Mouse (Mus musculus) Patski (cell line): ENCODE measurements around the gene Rufy4. TPM values are rescaled to one million over a fixed set of nuclear protein-coding genes. Genes with fewer than 3 reads are reported as not detected.

Experiments
- ATAC-seq: fragments of 100-300 bp; one replicate; pipeline ENCODE4 v1.8.0; 2021
- CTCF ChIA-PET: fragments of 350-600 bp; sonication (Branson Sonifier 250); formaldehyde crosslinking; loops from one replicate; lab custom pipeline; 2022; ENCODE audit warnings: inconsistent platforms; lab: Charles Lee
- POLR2A ChIA-PET: fragments of 350-600 bp; sonication (Branson Sonifier 250); formaldehyde crosslinking; loops from one replicate; lab custom pipeline; 2022; ENCODE audit warnings: antibody characterized with exemption, inconsistent platforms; lab: Charles Lee
- DNase-seq: peaks from one replicate; pipeline ENCODE4 v3.0.0-alpha.2; 2011; ENCODE audit warnings: low read depth, low spot score
- H3K27me3 ChIP-seq: fragments of 371-371 bp; one replicate; pipeline ENCODE4 v1.5.1; 2021
- CTCF ChIP-seq: fragments of 100-300 bp; IDR thresholded peaks from one replicate; pipeline ENCODE4 v1.5.1; 2021
- in situ Hi-C: fragments of 300-500 bp; cut with MboI; formaldehyde crosslinking; loops from 3 replicates; pipeline ENCODE4 v1.11.1; 2018; ENCODE audit warnings: low pct_unique_long_range_greater_than_20kb, mixed read lengths
- polyA plus RNA-seq: library from polyadenylated mRNA; unstranded; gene quantifications from one replicate; pipeline ENCODE4 v1.2.3, GENCODE M21; 2021

The Rufy4 gene
- 0.72 TPM for polyA plus RNA-seq

DNA sequence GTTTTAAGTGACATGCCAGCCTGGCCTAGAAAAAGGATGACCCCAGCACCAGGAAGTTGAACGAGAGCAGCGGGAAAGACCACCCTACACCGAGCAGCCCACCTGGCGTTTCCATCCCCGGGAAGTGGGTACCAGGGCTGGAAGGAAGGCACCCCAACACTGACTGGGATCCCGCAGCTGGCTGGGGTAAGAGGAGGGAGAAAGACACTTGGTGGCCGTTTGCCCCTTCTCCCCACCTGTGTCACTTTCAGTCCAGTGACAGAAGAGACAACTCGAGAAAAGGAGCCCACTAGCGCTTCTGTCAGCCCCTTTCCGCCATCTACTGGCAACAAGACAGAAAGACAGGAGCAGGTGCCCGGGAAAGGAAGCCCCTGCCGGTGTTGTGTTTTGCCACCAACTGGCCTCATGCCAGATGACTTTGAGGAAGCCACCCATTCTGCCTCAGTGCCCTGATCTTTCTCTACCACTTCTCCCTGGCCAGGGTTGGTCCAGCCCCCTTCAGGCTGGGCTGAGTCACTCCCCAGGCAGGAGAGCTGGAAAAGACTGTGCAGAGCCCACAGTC, at the start of gene Rufy4:
TSS of gene Rufy4 (plus strand) at position 551 of the 562 bp plus-strand sequence.
- in situ Hi-C loops, result loop anchor here (5.0 kb wide), 1 partner anchor 223 kb away; no protein-coding TSS in a partner anchor
- H3K27me3 ChIP-seq, result no peaks in the 10 kb centered on the region
- CTCF ChIA-PET, result interaction anchor here (0.6 to 2.0 kb wide), 8 partner anchors 12 to 223 kb away, joined by 3 to 11 read pairs (median 3); no protein-coding TSS in a partner anchor
- ATAC-seq (peak; percentile 86), DNase-seq (peak; percentile 83)
- POLR2A ChIA-PET, result no interaction called here
- no peak for TF ChIP-seq CTCF

DNA sequence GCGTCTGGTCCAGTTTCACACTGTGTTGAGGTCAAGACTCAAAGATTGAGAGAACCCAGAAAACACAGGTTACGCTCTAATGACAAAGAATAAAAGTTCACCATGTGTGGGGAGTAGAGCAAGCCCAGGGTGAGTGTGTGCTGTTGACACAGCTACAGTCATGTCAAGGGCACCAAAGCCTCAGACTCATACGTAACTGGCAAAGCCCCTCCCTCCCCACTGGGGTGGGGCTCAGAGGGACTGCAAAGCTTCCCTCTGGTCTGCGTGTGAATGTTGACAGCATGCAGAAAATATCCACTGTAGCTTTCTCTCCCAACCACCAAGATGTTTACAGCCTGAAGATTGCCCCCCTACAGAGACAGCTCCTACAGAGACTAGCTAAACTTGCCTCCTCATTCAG, 49.1 kb upstream of the Rufy4 start:
- no peak for TF ChIP-seq CTCF
- ATAC-seq (peak; percentile 45), DNase-seq (peak; percentile 75)
- ChIA-PET POLR2A (interaction anchor here (0.6 to 1.3 kb wide), 3 partner anchors 10 to 39 kb away, joined by 3 to 4 read pairs (median 3); no protein-coding TSS in a partner anchor), CTCF (interaction anchor here (0.8 to 1.5 kb wide), 4 partner anchors 44 to 175 kb away, joined by 3 to 7 read pairs (median 5); no protein-coding TSS in a partner anchor)
- H3K27me3 ChIP-seq, result no peaks in the 10 kb centered on the region
- in situ Hi-C loops, result loop anchor here (5.0 kb wide), 3 partner anchors 39 to 174 kb away; no protein-coding TSS in a partner anchor

DNA sequence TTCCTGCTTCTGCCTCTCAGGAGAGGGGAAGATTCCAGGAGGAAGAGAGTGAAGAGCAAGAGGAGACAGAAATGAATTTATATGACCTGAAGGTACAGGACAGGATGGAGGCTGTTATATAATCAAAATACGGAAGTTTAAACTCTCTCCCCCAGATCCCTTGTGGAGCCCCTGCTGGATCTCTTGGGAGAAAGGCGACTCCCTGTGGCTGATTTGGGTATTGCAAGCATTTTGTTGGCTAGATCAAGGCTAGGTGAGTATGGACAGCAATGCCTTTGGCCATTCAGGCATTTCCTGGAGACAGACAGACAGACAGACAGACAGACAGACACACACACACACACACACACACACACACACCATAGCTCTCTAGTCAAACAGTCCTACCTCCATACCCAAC, 48.0 kb upstream of the Rufy4 start:
- DNase-seq, result peak; percentile 62
- TF ChIP-seq CTCF, result no peak
- ChIA-PET CTCF (interaction anchor here (1.1 to 1.2 kb wide), 3 partner anchors 48 to 176 kb away, joined by 3 to 5 read pairs (median 4); no protein-coding TSS in a partner anchor), POLR2A (no interaction called here)
- no peaks in the 10 kb centered on the region for H3K27me3 ChIP-seq
- in situ Hi-C loops, result loop anchor here (5.0 kb wide), 3 partner anchors 40 to 175 kb away; no protein-coding TSS in a partner anchor
- ATAC-seq, result no peak

DNA sequence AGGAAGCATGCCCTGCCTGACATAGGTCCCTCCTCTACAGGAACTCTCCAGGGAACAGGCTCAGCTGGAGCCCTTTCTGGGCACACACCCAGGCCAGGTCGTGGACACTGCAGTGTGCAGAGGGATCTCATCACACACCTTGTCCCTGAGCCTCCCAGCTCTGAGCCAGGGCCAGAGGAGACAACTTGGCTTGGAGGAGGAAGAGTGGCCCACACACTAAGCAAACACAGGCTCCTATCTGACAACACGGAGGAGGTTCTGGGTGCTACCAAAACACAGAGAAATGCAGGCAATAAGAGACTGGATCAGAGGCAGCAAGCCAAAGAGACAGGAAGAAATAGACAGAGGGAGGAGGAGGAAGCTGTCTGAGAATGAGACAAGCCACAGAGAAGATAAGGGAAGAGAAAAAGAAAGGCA, 43.8 kb upstream of the Rufy4 start:
- no peak for DNase-seq
- ChIA-PET POLR2A (interaction anchor here (0.7 to 1.0 kb wide), 2 partner anchors 174 to 180 kb away, joined by 3 read pairs; no protein-coding TSS in a partner anchor), CTCF (interaction anchor here (0.7 to 3.7 kb wide), 8 partner anchors 12 to 180 kb away, joined by 3 to 18 read pairs (median 4); partner anchors contain the start of gene Rufy4)
- in situ Hi-C loops, result no loop called here
- no peaks in the 10 kb centered on the region for H3K27me3 ChIP-seq
- TF ChIP-seq CTCF, result no peak
- ATAC-seq, result no peak

DNA sequence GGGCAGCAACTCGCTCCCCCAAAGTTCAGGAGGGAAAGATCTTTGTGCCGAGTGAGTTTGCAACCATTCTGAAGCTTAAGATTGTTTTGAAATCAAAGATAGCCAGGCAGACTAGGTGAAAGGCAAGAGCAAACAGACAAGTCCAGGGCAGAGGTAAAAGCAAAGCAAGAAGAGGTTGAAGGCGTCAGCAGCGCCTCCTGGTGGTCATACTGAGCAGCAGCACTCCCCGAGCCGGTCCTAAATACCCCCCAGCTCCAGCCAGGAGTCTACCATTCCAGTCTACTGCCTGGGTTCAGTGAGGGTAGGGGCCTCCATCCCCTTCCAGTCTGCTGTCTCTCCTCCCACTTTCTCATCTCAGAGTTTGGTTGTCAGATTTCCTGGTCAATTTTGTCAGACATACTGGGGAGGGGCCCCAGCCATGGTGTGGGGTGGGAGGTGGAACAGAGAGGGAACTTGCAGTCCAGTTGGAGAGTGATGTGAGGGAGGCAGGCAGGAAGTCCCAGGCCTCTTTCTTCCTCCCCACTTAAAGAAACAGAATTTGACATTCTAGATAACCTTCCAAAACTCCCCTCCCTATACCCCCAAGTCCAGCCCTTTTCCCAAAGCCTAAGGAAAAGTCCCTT, 42.4 kb upstream of the Rufy4 start:
- in situ Hi-C loops, result no loop called here
- ChIA-PET CTCF (interaction anchor here (1.0 to 3.7 kb wide), 17 partner anchors 11 to 188 kb away, joined by 3 to 18 read pairs (median 4); no protein-coding TSS in a partner anchor), POLR2A (interaction anchor here (1.1 kb wide), 1 partner anchor 22 kb away, joined by 4 read pairs; no protein-coding TSS in a partner anchor)
- no peak for TF ChIP-seq CTCF
- H3K27me3 ChIP-seq, result no peaks in the 10 kb centered on the region
- ATAC-seq (no peak), DNase-seq (no peak)

DNA sequence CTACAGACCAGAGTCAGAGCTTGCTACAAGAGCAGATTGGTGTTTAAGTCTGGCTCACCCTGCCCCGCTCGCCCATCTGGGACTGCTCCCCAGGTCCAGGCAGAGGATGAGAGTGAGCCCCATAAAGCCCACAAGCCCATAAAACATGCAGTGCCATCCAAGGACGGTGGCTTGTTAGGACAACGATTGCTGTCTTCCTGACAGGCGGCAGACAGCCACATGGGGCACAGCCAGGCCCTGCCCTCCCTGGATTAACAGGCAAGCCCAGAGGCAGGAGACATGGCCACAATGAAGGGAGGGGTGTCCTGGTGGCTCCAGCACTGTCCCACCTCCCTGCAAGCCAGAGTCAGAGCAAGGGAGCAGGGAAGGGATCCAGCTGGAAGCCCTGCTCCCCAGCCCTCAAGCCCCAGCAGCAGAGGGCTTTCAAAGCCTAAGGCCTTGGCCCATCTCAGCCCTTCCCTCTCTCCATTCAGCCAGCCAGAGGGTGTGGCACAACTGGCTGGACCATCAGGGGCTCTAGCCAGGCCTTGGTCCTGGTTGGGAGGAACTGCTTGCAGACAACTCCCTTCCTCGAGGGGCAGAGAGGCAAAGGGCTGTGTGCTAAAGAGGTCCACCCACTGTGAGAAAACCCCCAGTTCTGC, 41.2 kb upstream of the Rufy4 start:
- POLR2A ChIA-PET, result no interaction called here

DNA sequence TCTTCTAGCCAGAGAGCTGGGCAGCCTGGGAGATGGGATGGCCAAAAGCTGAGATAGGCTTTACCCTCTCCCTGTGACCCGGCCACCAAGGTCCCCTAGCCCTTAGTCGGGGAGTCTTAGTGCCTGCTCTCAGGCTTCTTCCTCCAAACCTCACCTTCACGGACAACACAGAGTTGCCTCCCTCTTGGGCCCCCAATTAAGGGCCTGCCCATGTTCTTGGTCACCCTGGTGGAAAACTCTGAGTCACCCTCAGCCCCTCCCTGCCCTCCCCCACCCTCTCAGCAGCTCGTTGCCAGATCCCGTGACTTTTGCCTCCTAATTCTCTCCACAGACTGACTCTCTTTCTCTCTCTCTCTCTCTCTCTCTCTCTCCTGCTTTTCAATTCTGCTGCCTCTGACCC, 40.6 kb upstream of the Rufy4 start:
- no peaks in the 10 kb centered on the region for H3K27me3 ChIP-seq
- CTCF ChIA-PET, result interaction anchor here (1.2 kb wide), 1 partner anchor 47 kb away, joined by 4 read pairs; no protein-coding TSS in a partner anchor
- POLR2A ChIA-PET, result no interaction called here
- TF ChIP-seq CTCF, result no peak
- DNase-seq (no peak), ATAC-seq (no peak)
- in situ Hi-C loops, result no loop called here

More for the DNA sequence above, 41.2 kb upstream of the Rufy4 start:
- no peak for TF ChIP-seq CTCF
- DNase-seq (no peak), ATAC-seq (no peak)
- in situ Hi-C loops, result no loop called here
- no peaks in the 10 kb centered on the region for H3K27me3 ChIP-seq
- CTCF ChIA-PET, result interaction anchor here (1.0 to 3.7 kb wide), 4 partner anchors 11 to 183 kb away, joined by 4 to 18 read pairs (median 6); no protein-coding TSS in a partner anchor

DNA sequence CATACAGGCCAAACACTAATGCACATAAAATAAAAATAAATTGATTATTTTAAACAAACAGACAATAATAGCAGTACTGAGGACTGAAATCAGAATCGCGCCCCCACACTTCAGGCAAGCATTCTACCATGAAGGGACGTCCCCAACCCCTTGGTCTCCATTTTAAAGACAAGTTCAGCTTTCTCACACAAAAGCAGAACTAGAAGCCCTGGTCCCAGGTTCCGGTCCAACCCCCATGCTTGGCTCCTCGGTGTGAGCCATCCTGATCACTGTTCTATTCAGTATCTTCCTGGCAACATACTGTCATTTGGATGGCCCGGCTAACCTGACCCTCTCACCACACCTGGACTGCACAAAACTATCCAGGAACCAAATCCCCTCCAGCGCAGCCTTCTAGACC, 39.8 kb upstream of the Rufy4 start:
- ChIA-PET POLR2A (no interaction called here), CTCF (no interaction called here)
- no peak for TF ChIP-seq CTCF
- DNase-seq (no peak), ATAC-seq (no peak)
- no peaks in the 10 kb centered on the region for H3K27me3 ChIP-seq
- in situ Hi-C loops, result no loop called here

DNA sequence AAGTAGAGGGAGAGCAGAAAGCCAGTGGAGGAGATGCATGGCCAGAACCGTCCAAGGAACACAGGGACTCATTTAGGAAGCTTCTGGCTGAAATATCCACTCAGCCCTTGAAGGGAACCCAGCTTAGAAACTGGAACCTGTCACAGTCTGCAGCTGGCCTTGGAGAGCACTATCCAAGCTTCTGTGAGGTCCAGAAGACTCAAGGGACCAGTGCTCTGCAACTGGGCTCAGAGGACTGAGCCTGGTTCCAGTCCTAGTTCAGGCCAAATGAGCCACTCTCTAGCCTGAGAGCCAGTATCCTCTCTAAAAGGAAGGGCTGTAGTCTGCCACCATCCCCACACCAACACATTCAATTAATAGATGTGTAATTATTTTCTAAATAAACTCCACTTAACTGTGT, 36.8 kb upstream of the Rufy4 start:
- DNase-seq (no peak), ATAC-seq (no peak)
- H3K27me3 ChIP-seq, result no peaks in the 10 kb centered on the region
- TF ChIP-seq CTCF, result no peak
- POLR2A ChIA-PET, result no interaction called here
- in situ Hi-C loops, result no loop called here
- CTCF ChIA-PET, result interaction anchor here (0.8 kb wide), 1 partner anchor 187 kb away, joined by 4 read pairs; no protein-coding TSS in a partner anchor

DNA sequence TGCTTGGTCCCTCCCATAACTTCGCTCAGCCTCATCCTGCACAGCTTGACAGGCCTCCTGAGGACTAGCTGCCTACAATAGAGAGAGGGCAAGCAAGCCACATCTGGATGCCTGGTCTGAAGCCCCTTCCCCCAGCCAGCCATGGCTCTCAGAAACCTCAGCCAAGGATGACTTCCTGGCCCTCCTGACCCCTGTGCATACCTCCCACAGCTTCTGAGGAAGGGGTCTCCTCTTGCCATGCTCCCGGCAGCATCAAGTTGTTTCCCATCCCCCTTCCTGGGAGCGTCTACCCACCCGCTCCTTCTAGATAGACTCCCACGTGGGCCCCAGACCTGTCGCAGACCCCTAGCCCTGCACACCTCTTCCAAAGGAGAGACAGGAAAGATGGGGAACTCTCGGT, 35.0 kb upstream of the Rufy4 start:
- in situ Hi-C loops, result no loop called here
- DNase-seq, result no peak

More for the DNA sequence above, 35.0 kb upstream of the Rufy4 start:
- ChIA-PET CTCF (no interaction called here), POLR2A (no interaction called here)
- no peak for ATAC-seq
- TF ChIP-seq CTCF, result no peak
- H3K27me3 ChIP-seq, result no peaks in the 10 kb centered on the region
